Mouse (Mus musculus) ES-E14 (cell line): ENCODE data around the gene Klf12.

Experiments
- CHD2 ChIP-seq: IDR thresholded peaks from 2 replicates; pipeline ENCODE4 v1.6.1; 2014; ENCODE audit warnings: mild to moderate bottlenecking, low read depth, low read length, inconsistent platforms
- ZC3H11A ChIP-seq: IDR thresholded peaks from 2 replicates; pipeline ENCODE4 v1.6.1; 2012; ENCODE audit warnings: low read depth, mild to moderate bottlenecking, inconsistent platforms, low read length, borderline replicate concordance
- ZNF384 ChIP-seq: IDR thresholded peaks from 2 replicates; pipeline ENCODE4 v1.6.1; 2012; ENCODE audit warnings: low read depth, low read length, inconsistent platforms

- TF ChIP-seq CHD2 = no peak
- TF ChIP-seq ZC3H11A = no peak
- TF ChIP-seq ZNF384 = no peak
These were observed 97.1 kb downstream of the Klf12 start for GRCm38 (mm10) chr14:100187372-100187771.
